Mouse (Mus musculus) MEL (cell line): ENCODE data around the gene Porcn. TPM values are rescaled to one million over a fixed set of nuclear protein-coding genes. Genes with fewer than 3 reads are reported as not detected.
A peak's percentile ranks its signal among the peaks of the same experiment; 100 is the strongest.

Experiments
- DNase-seq: peaks from one replicate; pipeline ENCODE4 v3.0.0; 2011; ENCODE audit warnings: low read depth, low spot score
- H3K27ac ChIP-seq: 2 replicates; pipeline ENCODE4 v1.5.1; 2012; ENCODE audit warnings: low read depth, mild to moderate bottlenecking, control low read depth, low read length, moderate library complexity; ENCODE audit not compliant: control insufficient read depth
- H3K27me3 ChIP-seq, 2 experiments: fragments of 150-350 bp in 1 of 2; sonication (generic) in 1 of 2; 2 replicates each; pipeline ENCODE4 v1.6.1; 2012; ENCODE audit warnings: low read length in 2 of 2, mild to moderate bottlenecking in 2 of 2, improper control_type of control experiment in 1 of 2, moderate library complexity in 1 of 2; ENCODE audit not compliant: insufficient read depth in 2 of 2, control insufficient read depth in 1 of 2
- H3K36me3 ChIP-seq, 2 experiments: 2 replicates each; pipeline ENCODE4 v1.6.1; 2012 to 2014; ENCODE audit warnings: low read length in 2 of 2, improper control_type of control experiment in 1 of 2, inconsistent platforms in 1 of 2, mild to moderate bottlenecking in 1 of 2; ENCODE audit not compliant: insufficient read depth in 2 of 2, control insufficient read depth in 1 of 2
- H3K4me1 ChIP-seq, 2 experiments: fragments of 150-350 bp in 1 of 2; sonication (generic) in 1 of 2; 2 replicates each; pipeline ENCODE4 v1.6.1; 2012; ENCODE audit warnings: low read length in 2 of 2, improper control_type of control experiment in 1 of 2, mild to moderate bottlenecking in 1 of 2; ENCODE audit not compliant: insufficient read depth in 2 of 2, control insufficient read depth in 1 of 2
- H3K4me3 ChIP-seq, 2 experiments: fragments of 150-350 bp in 1 of 2; sonication (generic) in 1 of 2; 2 replicates each; pipeline ENCODE4 v1.5.1; 2012; ENCODE audit warnings: low read depth in 2 of 2, low read length in 2 of 2, mild to moderate bottlenecking in 2 of 2, moderate library complexity in 2 of 2, control low read depth in 1 of 2, improper control_type of control experiment in 1 of 2; ENCODE audit not compliant: control insufficient read depth in 1 of 2, insufficient read depth in 1 of 2
- H3K79me2 ChIP-seq: 2 replicates; pipeline ENCODE4 v1.6.1; 2012; ENCODE audit warnings: mild to moderate bottlenecking, low read length, moderate library complexity; ENCODE audit not compliant: control insufficient read depth, poor library complexity, insufficient read depth
- H3K9ac ChIP-seq: 2 replicates; pipeline ENCODE4 v1.6.1; 2012; ENCODE audit warnings: low read depth, mild to moderate bottlenecking, control low read depth, low read length, moderate library complexity; ENCODE audit not compliant: control insufficient read depth, poor library complexity, severe bottlenecking
- H3K9me3 ChIP-seq: fragments of 150-350 bp; sonication (generic); replicated peaks from 2 replicates; pipeline ENCODE4 v1.6.1; 2012; ENCODE audit warnings: mild to moderate bottlenecking, low read length, improper control_type of control experiment, moderate library complexity; ENCODE audit not compliant: insufficient read depth
- CHD2 ChIP-seq: IDR thresholded peaks from 2 replicates; pipeline ENCODE4 v1.6.1; 2011; ENCODE audit warnings: low read length, improper control_type of control experiment
- ETS1 ChIP-seq: IDR thresholded peaks from 2 replicates; pipeline ENCODE4 v1.6.1; 2012; ENCODE audit warnings: low read depth, mild to moderate bottlenecking, inconsistent platforms, low read length, improper control_type of control experiment, moderate library complexity
- GATA1 ChIP-seq: IDR thresholded peaks from 2 replicates; pipeline ENCODE4 v1.6.1; 2011; ENCODE audit warnings: low read depth, low read length, improper control_type of control experiment
- HCFC1 ChIP-seq: IDR thresholded peaks from 2 replicates; pipeline ENCODE4 v1.6.1; 2012; ENCODE audit warnings: low read depth, mild to moderate bottlenecking, inconsistent platforms, low read length, improper control_type of control experiment, moderate library complexity
- JUND ChIP-seq: IDR thresholded peaks from 2 replicates; pipeline ENCODE4 v1.6.1; 2011; ENCODE audit warnings: low read depth, mild to moderate bottlenecking, improper control_type of control experiment, low read length
- NELFE ChIP-seq: IDR thresholded peaks from 2 replicates; pipeline ENCODE4 v1.6.1; 2011; ENCODE audit warnings: low read depth, low read length, improper control_type of control experiment
- POLR2A ChIP-seq, 2 experiments: IDR thresholded peaks; 2 replicates each; pipeline ENCODE4 v1.6.1; 2011 to 2012; ENCODE audit warnings: low read length in 2 of 2, mild to moderate bottlenecking in 2 of 2, control low read depth in 1 of 2, improper control_type of control experiment in 1 of 2, low read depth in 1 of 2, moderate library complexity in 1 of 2; ENCODE audit not compliant: control insufficient read depth in 1 of 2, insufficient read depth in 1 of 2, poor library complexity in 1 of 2
- POLR2AphosphoS2 ChIP-seq: IDR thresholded peaks from 2 replicates; pipeline ENCODE4 v1.6.1; 2011; ENCODE audit warnings: low read length, improper control_type of control experiment
- POLR2AphosphoS5 ChIP-seq: IDR thresholded peaks from 2 replicates; pipeline ENCODE4 v1.6.1; 2012; ENCODE audit warnings: low read depth, borderline replicate concordance, mild to moderate bottlenecking, inconsistent platforms, low read length, moderate library complexity, mixed read lengths
- TBP ChIP-seq: IDR thresholded peaks from 2 replicates; pipeline ENCODE4 v1.8.0; 2011; ENCODE audit warnings: low read depth, low read length, improper control_type of control experiment
- TCF12 ChIP-seq: IDR thresholded peaks from 2 replicates; pipeline ENCODE4 v1.6.1; 2014; ENCODE audit warnings: low read depth, mild to moderate bottlenecking, inconsistent platforms, low read length, improper control_type of control experiment, moderate library complexity
- USF1 ChIP-seq: IDR thresholded peaks from 2 replicates; pipeline ENCODE4 v1.6.1; 2014; ENCODE audit warnings: low read depth, mild to moderate bottlenecking, inconsistent platforms, low read length, improper control_type of control experiment, moderate library complexity
- USF2 ChIP-seq, 2 experiments: IDR thresholded peaks; 2 replicates each; pipeline ENCODE4 v1.6.1; 2011 to 2012; ENCODE audit warnings: improper control_type of control experiment in 2 of 2, low read length in 2 of 2, borderline replicate concordance in 1 of 2, inconsistent platforms in 1 of 2, low read depth in 1 of 2, mild to moderate bottlenecking in 1 of 2; ENCODE audit not compliant: insufficient read depth in 1 of 2
- ZC3H11A ChIP-seq: IDR thresholded peaks from 2 replicates; pipeline ENCODE4 v1.6.1; 2012; ENCODE audit warnings: low read depth, mild to moderate bottlenecking, inconsistent platforms, low read length, improper control_type of control experiment
- ZKSCAN1 ChIP-seq: IDR thresholded peaks from 2 replicates; pipeline ENCODE4 v1.6.1; 2012; ENCODE audit warnings: low read depth, mild to moderate bottlenecking, inconsistent platforms, low read length, improper control_type of control experiment, moderate library complexity
- ZMIZ1 ChIP-seq: IDR thresholded peaks from 2 replicates; pipeline ENCODE4 v1.6.1; 2012; ENCODE audit warnings: low read depth, mild to moderate bottlenecking, inconsistent platforms, low read length, improper control_type of control experiment, moderate library complexity
- ZNF384 ChIP-seq: IDR thresholded peaks from 2 replicates; pipeline ENCODE4 v1.6.1; 2012; ENCODE audit warnings: low read depth, mild to moderate bottlenecking, inconsistent platforms, low read length, improper control_type of control experiment
- polyA plus RNA-seq, 2 experiments: library from polyadenylated mRNA; stranded (reverse) in 1 of 2; unstranded in 1 of 2; fragments of >175 nt in 1 of 2; fragments of >200 nt in 1 of 2; gene quantifications; 2 replicates each; pipeline versions ENCODE4 v1.2.1 to v1.2.4; 2012; ENCODE audit warnings: low replicate concordance in 2 of 2, low read depth in 1 of 2; ENCODE audit not compliant: insufficient read length in 2 of 2, insufficient read depth in 1 of 2, missing spikeins in 1 of 2
- total RNA-seq: library from RNA; depleted of rRNA; stranded (reverse); fragments of 300-350 nt; gene quantifications from 2 replicates; pipeline ENCODE4 v1.2.3, GENCODE M21; 2012; rRNA removed

Gene Porcn
- total and polyA plus RNA-seq, 3 experiments = 3.5 to 16.1 TPM; not detected in 1

GRCm38 (mm10) chrX:8163076-8163475 lies 43.2 kb downstream of the Porcn start:
- peaks cover 6 to 13% of the 10 kb centered on the region in 2 experiments; a peak in 3 of 4 replicates for H3K36me3 ChIP-seq
- no peak for DNase-seq
- H3K4me1 ChIP-seq = peaks cover 2 to 5% of the 10 kb centered on the region in 2 experiments; a peak in 2 of 4 replicates
- H3K9me3 ChIP-seq = no peaks in the 10 kb centered on the region
- no peak overlapping the region for H3K27ac ChIP-seq
- no peak overlapping the region for H3K9ac ChIP-seq
- no peak for TF ChIP-seq CHD2
- H3K27me3 ChIP-seq = no peaks in the 10 kb centered on the region
- no peak overlapping the region for H3K4me3 ChIP-seq
- H3K79me2 ChIP-seq = no peaks in the 10 kb centered on the region

DNA sequence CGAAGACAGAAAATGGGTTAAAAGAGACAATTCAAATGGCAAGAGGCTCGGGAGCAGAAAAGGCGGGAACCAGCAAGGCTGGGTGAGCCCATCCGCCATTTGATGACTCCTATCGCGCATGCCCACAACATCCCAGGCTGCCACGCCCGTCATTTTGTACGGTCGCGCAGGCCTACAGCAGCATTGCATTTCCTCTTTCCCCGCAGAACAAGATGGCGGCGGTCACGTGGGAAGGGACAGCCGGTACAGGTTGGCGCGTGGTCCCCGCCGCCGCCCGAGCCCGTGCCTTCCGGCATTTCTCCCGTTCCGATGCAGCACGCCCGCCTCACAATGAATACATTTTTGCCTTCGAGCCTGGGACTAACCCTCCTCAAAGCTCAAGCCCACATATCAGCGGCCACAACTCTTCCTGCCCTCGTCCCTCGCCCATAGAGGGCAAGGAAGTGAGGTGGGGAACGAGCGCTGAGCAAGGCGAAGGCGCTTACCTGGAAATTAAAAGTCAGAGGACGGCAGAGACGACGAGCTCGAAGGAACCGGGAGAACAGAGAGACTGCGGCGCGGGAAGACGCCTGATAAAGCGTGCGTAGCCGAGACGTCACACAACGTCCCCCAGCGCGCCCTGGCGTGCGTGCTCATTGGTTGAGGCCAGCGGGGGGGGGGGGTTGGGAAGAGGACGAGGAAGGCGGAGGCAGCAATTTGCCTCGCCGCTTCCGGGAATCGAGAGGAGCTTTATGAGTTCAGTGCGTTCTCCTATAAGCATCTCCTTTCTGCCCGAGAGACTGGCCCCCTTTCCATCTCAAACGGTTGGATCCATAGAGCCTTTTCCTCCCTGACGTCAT lies 61.0 kb downstream of the Porcn start, which contains the start of gene Rbm3:
Gene Rbm3, minus strand, starts transcription at position 728 of the 839 bp plus-strand sequence.
- Histone ChIP-seq H3K4me3 (peak within 1 kb of the TSS; percentile 76 to 93), H3K27ac (peak within 1 kb of the TSS; percentile 99), H3K9me3 (no peaks in the 10 kb centered on the region), H3K79me2 (peaks cover 25% of the 10 kb centered on the region), H3K27me3 (no peaks in the 10 kb centered on the region)
- peak; percentile 97 for DNase-seq
- TF ChIP-seq USF1 (no peak), POLR2A (IDR thresholded peaks at IDR 0.05; ENCODE audit: control insufficient read depth in 1 of 2, insufficient read depth in 1 of 2, low read depth in 1 of 2, low read length in 2 of 2, poor library complexity in 1 of 2) (peak; percentile 84 to 98; a peak in 3 of 4 replicates), USF2 (IDR thresholded peaks at IDR 0.05; ENCODE audit: borderline replicate concordance in 1 of 2, insufficient read depth in 1 of 2, low read depth in 1 of 2, low read length in 2 of 2) (peak in 1 of 2 experiments; percentile 27; a peak in 1 of 4 replicates), POLR2AphosphoS5 (peak; percentile 83), TCF12 (no peak), ZNF384 (no peak), ZMIZ1 (no peak), JUND (no peak), NELFE (no peak), POLR2AphosphoS2 (no peak), GATA1 (no peak), TBP (peak; percentile 96), ZC3H11A (no peak), ETS1 (no peak), ZKSCAN1 (no peak), HCFC1 (no peak)
- TF ChIP-seq, all 39 proteins: peak for 4
- Histone ChIP-seq H3K36me3 (peaks cover 19 to 32% of the 10 kb centered on the region in 2 experiments), H3K4me1 (peaks cover 0 to 7% of the 10 kb centered on the region in 2 experiments; a peak in 2 of 4 replicates), H3K9ac (peak within 1 kb of the TSS; percentile 96)

Other genes with a start within 250 kb of the Porcn start
- 321 and 385 TPM in 2 replicates for gene Gata1, start 228.5 kb downstream of the Porcn start, total RNA-seq
- 100 to 1,000 TPM; 128 to 496 TPM for gene Gata1, start 228.5 kb downstream of the Porcn start, polyA plus RNA-seq
- gene Glod5, start 188.0 kb downstream of the Porcn start, total RNA-seq = not detected in 2 replicates
- under 1 TPM in 1 of 2 experiments, not detected in 1; 0.11 TPM for gene Glod5, start 188.0 kb downstream of the Porcn start, polyA plus RNA-seq
- 103 and 104 TPM in 2 replicates for gene Suv39h1, start 131.8 kb downstream of the Porcn start, total RNA-seq
- gene Suv39h1, start 131.8 kb downstream of the Porcn start, polyA plus RNA-seq = 100 to 1,000 TPM; 122 to 129 TPM
- 133 and 146 TPM in 2 replicates for gene Was, start 116.0 kb downstream of the Porcn start, total RNA-seq
- gene Was, start 116.0 kb downstream of the Porcn start, polyA plus RNA-seq = 100 to 1,000 TPM in 1 of 2 experiments, not detected in 1; 167 TPM
- gene Wdr13, start 73.6 kb downstream of the Porcn start, total RNA-seq = 23.8 and 29.6 TPM in 2 replicates
- gene Wdr13, start 73.6 kb downstream of the Porcn start, polyA plus RNA-seq = 10 to 100 TPM in 1 of 2 experiments, not detected in 1; 46.8 TPM
- 906 and 1,021 TPM in 2 replicates for gene Rbm3, start 60.6 kb downstream of the Porcn start, total RNA-seq
- 100 to 1,000 TPM in 1 of 2 experiments, not detected in 1; 750 TPM for gene Rbm3, start 60.6 kb downstream of the Porcn start, polyA plus RNA-seq
- gene Tbc1d25, start 30.3 kb downstream of the Porcn start, total RNA-seq = 8.0 and 10.1 TPM in 2 replicates
- 10 to 100 TPM in 1 of 2 experiments, not detected in 1; 23.4 TPM for gene Tbc1d25, start 30.3 kb downstream of the Porcn start, polyA plus RNA-seq
- 99.4 and 103 TPM in 2 replicates for gene Ebp, start 13.0 kb downstream of the Porcn start, total RNA-seq
- 100 to 1,000 TPM in 1 of 2 experiments, not detected in 1; 133 TPM for gene Ebp, start 13.0 kb downstream of the Porcn start, polyA plus RNA-seq
- 47.2 and 51.8 TPM in 2 replicates for gene Ftsj1, start 45.9 kb upstream of the Porcn start, total RNA-seq
- gene Ftsj1, start 45.9 kb upstream of the Porcn start, polyA plus RNA-seq = 100 to 1,000 TPM in 1 of 2 experiments, not detected in 1; 124 TPM
- gene Slc38a5, start 64.6 kb upstream of the Porcn start, total RNA-seq = 63.5 and 100 TPM in 2 replicates
- 100 to 1,000 TPM in 1 of 2 experiments, not detected in 1; 146 TPM for gene Slc38a5, start 64.6 kb upstream of the Porcn start, polyA plus RNA-seq
- gene Ssxb10, start 120.9 kb upstream of the Porcn start, total RNA-seq = not detected in 2 replicates
- gene Ssxb10, start 120.9 kb upstream of the Porcn start, polyA plus RNA-seq = not detected
- not detected in 2 replicates for gene Ssxb9, start 160.5 kb upstream of the Porcn start, total RNA-seq
- gene Ssxb9, start 160.5 kb upstream of the Porcn start, polyA plus RNA-seq = not detected
- not detected in 2 replicates for gene Ssxb1, start 206.8 kb upstream of the Porcn start, total RNA-seq
- not detected for gene Ssxb1, start 206.8 kb upstream of the Porcn start, polyA plus RNA-seq